Mouse (Mus musculus) cerebellum, adult 18-20 months (tissue): ENCODE results near the gene Map3k4.
A peak's percentile ranks its signal among the peaks of the same experiment; 100 is the strongest.

ENCODE experiments used
- DNase-seq, 2 experiments: peaks; one replicate each; pipeline ENCODE4 v3.0.0; 2021

Map3k4 gene

DNA sequence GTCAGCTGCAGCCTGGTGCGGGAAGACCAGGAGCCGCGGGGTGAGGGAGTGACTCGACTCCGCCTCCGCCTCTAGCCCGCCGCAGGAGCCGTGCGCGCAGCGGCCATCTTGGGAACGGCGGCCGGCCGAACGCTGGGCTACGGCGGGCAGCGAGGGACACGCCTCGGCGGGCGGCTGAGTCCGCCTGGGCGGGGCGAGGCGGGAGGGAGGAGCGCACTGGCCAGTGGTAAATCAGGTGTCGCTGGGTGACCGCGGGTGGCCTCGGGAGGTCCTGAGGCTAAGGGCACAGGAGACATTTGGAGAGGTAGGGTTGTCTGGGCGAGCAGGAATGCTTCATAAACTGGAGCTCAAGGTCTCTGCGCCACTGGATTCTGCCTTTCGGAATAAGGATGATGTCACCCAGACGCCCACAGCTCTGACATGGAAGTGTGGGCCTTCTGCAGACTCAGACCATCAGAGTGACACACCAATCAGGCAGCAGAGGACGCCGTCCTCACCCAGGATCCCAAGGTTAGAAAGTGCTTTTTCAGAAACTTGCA is at the start of gene Map3k4:
TSS of gene Map3k4 (minus strand) at position 134 of the 539 bp plus-strand sequence.
- DNase-seq, result peak; percentile 93 to 99

GRCm38 (mm10) chr17:12367373-12367930 is 48.9 kb upstream of the Map3k4 start:
- peak; percentile 49 to 57 for DNase-seq

DNA sequence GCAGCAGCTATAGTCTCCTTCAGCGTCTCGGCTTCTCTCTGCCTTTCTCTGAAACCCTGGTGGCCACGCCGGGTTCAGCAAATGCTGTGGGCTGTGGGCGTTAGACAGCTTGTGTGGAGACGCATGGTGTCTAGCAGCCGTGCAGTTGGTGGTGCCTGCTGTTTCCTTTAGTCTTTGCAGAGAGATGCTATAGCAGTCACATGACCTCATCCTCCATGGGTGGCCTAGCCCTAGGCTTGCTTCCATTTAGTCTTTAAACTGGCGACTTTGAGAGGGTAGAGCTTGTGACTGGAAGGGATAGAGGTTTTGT is 45.8 kb upstream of the Map3k4 start:
- DNase-seq, result no peak

GRCm38 (mm10) chr17:12363601-12364425 is 45.2 kb upstream of the Map3k4 start:
- DNase-seq, result no peak

GRCm38 (mm10) chr17:12359876-12360275 is 41.3 kb upstream of the Map3k4 start:
- no peak for DNase-seq

- no peak for DNase-seq
Measured at GRCm38 (mm10) chr17:12352781-12353180, 34.2 kb upstream of the Map3k4 start.

DNA sequence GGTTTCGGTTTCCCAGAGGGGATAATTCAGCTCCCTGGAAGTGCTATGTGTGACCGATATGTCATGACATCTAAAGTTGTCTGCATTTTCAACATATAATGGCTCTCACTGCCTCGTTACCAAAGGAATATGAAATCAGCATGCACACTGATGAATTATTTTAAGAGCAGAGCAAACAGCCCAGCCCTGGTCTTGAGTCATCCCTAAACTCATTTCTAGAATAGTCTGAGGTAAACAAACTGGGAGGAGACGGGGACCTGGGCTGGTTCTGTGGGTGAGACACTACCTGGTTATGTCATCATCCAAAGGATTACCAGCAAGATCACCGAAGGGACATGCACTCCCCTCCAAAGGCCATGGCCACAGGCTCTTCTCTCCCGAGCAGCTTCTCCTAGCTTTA is 33.0 kb upstream of the Map3k4 start:
- no peak for DNase-seq

DNA sequence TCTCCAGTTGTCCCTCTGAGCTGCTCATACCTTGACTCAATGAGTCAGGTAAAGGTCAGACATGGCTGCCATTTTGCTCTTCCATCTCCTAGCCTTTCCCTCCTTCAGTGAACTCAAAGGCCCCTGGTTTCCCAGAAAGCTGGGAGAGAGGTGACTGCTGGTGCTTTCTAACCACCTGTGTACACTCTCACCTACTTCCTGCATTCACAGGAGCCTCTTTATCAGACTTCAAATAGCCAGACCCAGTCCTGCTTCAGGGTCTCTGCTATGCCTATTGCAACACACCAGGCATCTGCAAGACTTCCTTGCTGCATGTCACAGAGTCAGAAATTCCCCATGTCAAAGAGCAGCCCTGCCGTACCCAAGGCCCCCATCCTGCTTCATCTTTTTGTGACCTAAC is 28.9 kb upstream of the Map3k4 start:
- no peak for DNase-seq

DNA sequence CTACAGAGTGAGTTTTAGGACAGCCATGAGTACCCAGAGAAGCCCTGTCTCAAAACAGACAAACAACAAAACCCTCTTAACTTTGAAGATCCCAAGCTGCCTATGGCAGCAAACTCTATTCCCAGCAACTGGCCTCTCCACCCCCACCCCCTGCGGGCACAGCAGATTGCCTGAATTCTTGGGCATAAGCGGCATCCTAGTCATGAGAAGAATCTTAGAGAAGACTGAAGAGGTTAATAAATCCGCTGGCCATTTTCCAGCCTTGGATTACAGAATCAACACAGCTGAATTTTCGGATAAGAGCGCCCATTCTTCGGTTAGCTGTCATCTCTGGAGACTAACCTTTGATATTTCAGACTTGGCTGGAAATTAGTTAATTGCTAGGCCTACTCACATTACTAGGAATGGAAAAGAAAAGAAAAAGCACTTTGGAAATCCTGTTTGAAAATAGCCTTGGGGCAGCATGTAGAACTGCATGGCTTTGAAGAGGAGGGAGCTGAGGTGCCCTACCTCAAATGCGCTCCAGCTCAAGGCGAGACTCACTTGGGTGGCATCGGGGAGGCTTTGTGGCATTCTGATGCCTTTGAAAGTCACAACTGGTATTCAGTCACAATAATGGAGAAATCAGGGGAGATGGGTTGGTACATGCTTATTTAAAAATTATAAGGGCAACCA is 25.2 kb upstream of the Map3k4 start:
- no peak for DNase-seq

DNA sequence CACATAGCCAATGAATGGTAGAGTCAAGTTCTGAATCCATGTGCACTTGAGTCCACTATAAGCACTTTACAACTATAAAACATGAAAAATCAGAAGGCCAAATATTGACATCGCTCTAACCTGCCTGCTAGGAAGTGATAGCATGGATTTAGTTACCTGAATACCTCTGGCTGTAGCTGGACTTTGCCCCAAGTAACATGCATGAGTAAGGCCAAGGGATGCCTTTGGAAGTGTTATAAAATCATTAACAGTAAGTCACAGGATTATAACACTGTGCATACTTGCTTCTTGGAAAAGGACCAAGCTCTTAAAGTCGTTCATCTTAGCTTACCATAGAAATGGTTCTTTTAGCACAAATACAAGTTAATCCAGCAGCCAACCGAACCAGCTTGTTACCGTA is 18.6 kb upstream of the Map3k4 start:
- DNase-seq, result no peak

DNA sequence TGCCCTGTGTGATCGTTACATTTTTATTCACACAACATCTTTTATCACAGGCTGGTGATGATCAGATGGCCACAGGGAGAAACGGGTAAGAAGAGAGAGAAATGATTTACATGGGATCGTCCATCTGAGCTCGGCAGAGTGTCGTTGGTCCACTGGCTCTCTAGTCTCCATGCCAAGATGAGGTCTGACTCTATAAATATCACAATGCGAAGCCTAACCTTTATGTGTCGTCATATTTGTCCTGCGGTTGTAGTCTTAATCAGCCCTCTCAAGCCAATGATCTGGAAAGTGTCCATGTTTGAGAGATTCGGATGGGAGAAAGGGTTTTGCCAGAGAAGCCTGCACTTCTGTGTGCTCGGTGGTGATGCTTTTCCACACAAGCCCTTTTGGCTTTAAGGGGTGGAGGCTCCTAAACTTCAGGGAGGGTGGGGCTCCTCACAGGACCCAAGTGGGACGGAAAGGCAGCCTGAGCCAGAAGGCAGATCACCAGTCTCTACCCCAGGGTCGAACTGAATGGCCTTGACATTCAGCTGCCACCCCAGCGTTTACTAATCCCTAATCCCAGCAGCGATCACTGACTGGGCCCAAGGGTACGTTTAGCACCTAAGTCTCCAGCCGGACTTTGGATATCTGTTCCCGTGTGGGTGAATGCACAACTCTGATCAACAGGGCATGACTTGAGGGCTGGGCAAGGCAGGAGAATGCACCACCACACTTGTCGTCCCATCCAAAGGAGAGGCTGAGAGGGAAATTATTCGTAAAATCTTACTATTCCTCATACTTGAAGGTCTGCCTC is 17.7 kb upstream of the Map3k4 start:
- no peak for DNase-seq

GRCm38 (mm10) chr17:12335115-12335514 is 16.5 kb upstream of the Map3k4 start:
- DNase-seq, result no peak

DNA sequence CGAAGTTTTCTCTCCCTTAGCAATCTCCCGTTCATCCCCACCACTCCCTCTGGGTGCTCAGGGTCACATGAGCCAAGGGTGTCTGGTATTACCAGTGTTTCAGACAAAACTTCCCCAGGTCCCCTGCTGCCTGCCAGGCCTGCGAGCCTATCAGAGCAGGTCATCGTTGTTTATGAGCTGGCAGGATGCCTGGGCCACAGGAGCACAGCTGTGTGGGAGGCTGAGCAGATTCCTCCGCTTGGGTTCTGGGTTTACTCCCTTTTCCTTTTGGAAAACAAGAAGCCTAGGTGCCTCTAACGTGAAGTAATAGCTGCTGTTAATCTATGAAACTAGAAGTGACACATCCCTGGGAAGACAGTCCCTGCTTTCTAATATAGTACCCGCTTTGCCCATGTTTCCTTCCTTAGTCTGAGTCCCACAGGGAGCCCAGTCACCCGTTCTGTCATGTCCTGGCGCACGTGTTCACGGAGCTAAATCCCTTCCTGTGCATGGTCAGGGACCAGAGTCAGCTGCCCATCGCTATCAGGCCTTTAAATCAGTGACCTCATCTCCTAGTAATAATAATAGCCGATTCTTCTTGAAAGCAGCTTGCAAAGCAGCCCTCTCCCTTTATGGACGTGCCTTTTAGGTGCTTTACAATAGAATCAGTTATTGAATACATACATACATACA is 9.4 kb upstream of the Map3k4 start:
- peak; percentile 40 to 57 for DNase-seq

DNA sequence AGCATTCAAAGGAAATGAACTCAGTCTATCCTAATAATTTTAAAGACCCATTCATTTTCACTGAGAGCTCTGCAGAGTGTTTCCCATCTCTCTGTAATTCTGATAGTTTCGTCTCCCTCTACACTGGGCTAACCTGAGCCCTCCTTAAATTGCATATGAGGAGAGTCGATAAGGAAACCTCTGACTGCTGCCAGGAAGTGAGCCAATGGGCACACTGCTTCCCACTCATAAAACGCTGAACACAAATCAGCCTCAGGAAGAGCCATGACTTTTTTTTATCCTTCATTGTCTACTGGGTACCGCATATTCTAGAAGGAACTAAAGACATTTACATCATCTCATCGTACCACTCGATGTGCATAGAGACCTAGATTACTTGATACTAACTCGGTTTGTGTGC is 1.2 kb upstream of the Map3k4 start:
- no peak for DNase-seq

GRCm38 (mm10) chr17:12317954-12318651 is 493 bp downstream of the Map3k4 start:
- DNase-seq, result no peak

DNA sequence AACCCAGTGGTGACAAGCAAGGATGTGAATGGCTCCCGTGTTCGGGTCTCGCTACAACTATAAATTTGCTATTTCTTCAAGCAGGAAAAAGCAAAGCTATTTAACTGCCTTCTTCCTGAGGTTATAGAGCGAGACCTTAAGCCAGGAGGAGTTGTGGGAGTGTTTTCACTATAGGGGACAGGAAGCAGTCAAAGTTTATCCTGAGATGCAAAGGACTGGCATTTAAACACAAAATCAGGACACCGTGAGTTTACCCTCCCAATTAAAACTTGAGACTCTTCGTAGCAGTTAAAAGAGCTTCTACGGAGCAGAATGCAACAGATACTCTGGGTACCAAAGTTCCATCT is 1.0 kb downstream of the Map3k4 start:
- no peak for DNase-seq

DNA sequence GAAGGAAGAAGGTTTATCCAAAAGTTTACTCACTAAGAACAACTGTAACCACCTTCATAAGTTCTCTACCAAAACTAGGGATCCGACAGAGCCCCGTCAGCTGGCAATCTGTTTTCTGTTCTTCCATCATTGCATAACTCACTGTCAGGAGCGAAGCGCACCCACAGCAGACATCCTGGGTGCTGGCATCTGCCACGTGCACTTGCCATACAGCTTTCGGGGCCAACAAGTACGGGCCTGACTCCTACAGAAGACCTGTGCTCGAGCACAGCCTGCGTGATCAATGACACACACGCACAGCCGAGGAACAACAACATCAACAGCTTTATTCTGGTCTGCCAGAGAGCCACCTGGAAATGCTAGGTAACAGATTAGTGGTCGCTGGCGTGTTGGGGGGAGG is 2.3 kb downstream of the Map3k4 start:
- no peak for DNase-seq

DNA sequence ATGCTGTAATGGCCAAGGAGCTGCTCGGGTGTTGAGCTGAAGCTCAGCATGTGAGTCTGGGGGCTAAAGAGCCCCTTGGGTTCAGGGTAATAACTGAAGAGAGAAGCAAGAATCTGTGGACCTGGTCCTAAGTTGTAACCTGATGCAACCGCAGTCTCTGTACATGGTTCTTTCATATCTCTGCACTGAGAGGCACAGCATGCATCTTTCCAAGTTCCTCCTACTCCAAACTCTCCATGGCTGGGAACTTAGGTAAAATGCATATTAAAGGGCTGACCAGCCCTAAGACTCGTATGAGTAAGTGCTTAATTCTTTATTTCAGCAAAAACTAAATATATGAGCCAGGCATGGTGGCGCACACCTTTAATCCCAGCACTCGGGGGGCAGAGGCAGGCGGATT is 6.3 kb downstream of the Map3k4 start:
- no peak for DNase-seq

DNA sequence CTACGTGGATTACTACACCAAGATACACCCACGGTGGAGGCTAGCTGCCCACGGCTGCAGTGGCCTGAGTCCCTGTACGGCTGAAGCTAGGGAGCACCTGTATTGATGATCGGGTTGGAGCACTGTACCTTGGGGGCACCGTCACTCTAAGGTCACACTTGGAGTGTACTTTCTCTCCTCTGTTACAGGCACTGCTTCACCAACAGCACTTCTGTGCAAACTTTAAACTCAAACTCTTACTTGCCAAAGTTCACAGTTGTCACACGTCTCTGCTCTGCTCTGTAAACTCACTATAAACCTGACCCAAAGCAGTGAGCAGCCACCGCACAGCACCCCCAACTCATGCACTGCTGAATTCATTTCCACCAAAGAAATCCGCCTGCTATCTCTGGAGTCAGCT is 9.1 kb downstream of the Map3k4 start:
- DNase-seq, result no peak

DNA sequence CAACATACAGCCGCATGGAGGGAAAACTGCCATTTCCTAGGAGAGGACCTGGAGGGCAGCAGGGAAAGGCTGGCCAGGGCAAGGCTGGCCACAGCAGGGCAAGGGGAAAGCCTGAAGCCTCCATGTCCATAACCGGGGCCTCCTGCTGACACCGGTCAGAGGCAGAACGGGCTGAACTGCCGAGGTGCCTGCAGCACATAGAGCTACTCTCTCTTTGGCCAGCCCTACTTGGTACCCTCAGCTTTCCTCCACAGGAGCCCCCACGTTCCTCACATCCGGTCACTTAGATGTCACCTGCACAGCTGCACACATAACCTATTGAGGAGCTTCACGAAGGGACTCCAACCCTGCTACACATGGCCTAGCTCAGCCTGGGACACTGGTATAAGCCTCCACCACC is 9.5 kb downstream of the Map3k4 start:
- DNase-seq, result no peak

- DNase-seq, result no peak
Measured at GRCm38 (mm10) chr17:12307251-12308135, 11.1 kb downstream of the Map3k4 start.
